Mouse (Mus musculus) forebrain, embryonic 14.5 days (tissue): ENCODE data around the gene Tubb2b. TPM values are rescaled to one million over a fixed set of nuclear protein-coding genes. Genes with fewer than 3 reads are reported as not detected.
A peak's percentile ranks its signal among the peaks of the same experiment; 100 is the strongest.

Source experiments
- ATAC-seq: fragments of 200-750 bp; cut with Nextera tagmentation; 2 replicates; pipeline ENCODE4 v1.8.0; 2017; ENCODE audit warnings: mild to moderate bottlenecking, moderate library complexity
- DNase-seq: peaks from one replicate; pipeline ENCODE4 v3.0.0-alpha.2; 2015; ENCODE audit warnings: low spot score
- H3K27ac ChIP-seq: fragments of 300-500 bp; sonication (generic); 2 replicates; pipeline ENCODE4 v1.5.1; 2014; ENCODE audit warnings: low read depth, mild to moderate bottlenecking, control low read depth, low read length, moderate library complexity
- H3K27me3 ChIP-seq: fragments of 300-500 bp; sonication (generic); replicated peaks from 2 replicates; pipeline ENCODE4 v1.6.1; 2014; ENCODE audit warnings: low read length, control low read depth, mixed read lengths; ENCODE audit not compliant: control insufficient read depth, insufficient read depth
- H3K36me3 ChIP-seq: fragments of 300-500 bp; sonication (generic); 2 replicates; pipeline ENCODE4 v1.6.1; 2014; ENCODE audit warnings: low read length, control low read depth; ENCODE audit not compliant: control insufficient read depth, insufficient read depth
- H3K4me1 ChIP-seq: fragments of 300-500 bp; sonication (generic); 2 replicates; pipeline ENCODE4 v1.6.1; 2014; ENCODE audit warnings: antibody characterized with exemption, low read length, control low read depth; ENCODE audit not compliant: control insufficient read depth, insufficient read depth
- H3K4me2 ChIP-seq: fragments of 300-500 bp; sonication (generic); 2 replicates; pipeline ENCODE4 v1.6.1; 2014; ENCODE audit warnings: mild to moderate bottlenecking, control low read depth, low read length
- H3K4me3 ChIP-seq: fragments of 300-500 bp; sonication (generic); 2 replicates; pipeline ENCODE4 v1.5.1; 2014; ENCODE audit warnings: low read depth, low read length, control low read depth
- H3K9ac ChIP-seq: fragments of 300-500 bp; sonication (generic); 2 replicates; pipeline ENCODE4 v1.6.1; 2014; ENCODE audit warnings: mild to moderate bottlenecking, low read length, control low read depth, moderate library complexity
- H3K9me3 ChIP-seq: fragments of 300-500 bp; sonication (generic); replicated peaks from 2 replicates; pipeline ENCODE4 v1.6.1; 2016; ENCODE audit warnings: low read length, control low read depth, mixed read lengths; ENCODE audit not compliant: control insufficient read depth
- WGBS: fragments of 180-500 bp; shearing (Covaris S2); extraction: QIAGEN DNeasy Blood & Tissue Kit; methylation state at CpG from one replicate; pipeline ENCODE4 v1.1.7; 2014; 5-methylcytosine and 5-hydroxymethylcytosine counted together
- polyA plus RNA-seq: library from polyadenylated mRNA; unstranded; fragments of >200 nt; fragmentation: Nextera tagmentation; extraction: Ambion mirVana; gene quantifications from 2 replicates; pipeline ENCODE4 v1.2.1, GENCODE M21; 2014

The Tubb2b gene
- polyA plus RNA-seq, 1 experiment from 2014 or later: 797 TPM

GRCm38 (mm10) chr13:34154931-34155272, 24.6 kb upstream of the Tubb2b start:
- Histone ChIP-seq H3K4me2 (peak overlapping the region; percentile 39), H3K9me3 (no peaks in the 10 kb centered on the region), H3K9ac (peak overlapping the region; percentile 43; the same call in 1 of the 2 replicates), H3K27ac (peak overlapping the region; percentile 83), H3K27me3 (no peaks in the 10 kb centered on the region), H3K4me1 (peaks cover 29% of the 10 kb centered on the region), H3K4me3 (peak overlapping the region; percentile 12; the same call in 1 of the 2 replicates), H3K36me3 (no peaks in the 10 kb centered on the region)
- DNase-seq (peak; percentile 82), ATAC-seq (no peak)
- 30% methylated on average over 3 of the region's 3 CpGs for WGBS

- peak; percentile 51 for ATAC-seq
- peak overlapping the region; percentile 83 for H3K27ac ChIP-seq
- no peaks in the 10 kb centered on the region for H3K36me3 ChIP-seq
- DNase-seq: peak; percentile 90
- peaks cover 34% of the 10 kb centered on the region for H3K4me1 ChIP-seq
- no peaks in the 10 kb centered on the region for H3K27me3 ChIP-seq
- peak overlapping the region; percentile 39 for H3K4me2 ChIP-seq
- H3K9me3 ChIP-seq: no peaks in the 10 kb centered on the region
- H3K4me3 ChIP-seq: peak overlapping the region; percentile 12; the same call in 1 of the 2 replicates
- peak overlapping the region; percentile 43 for H3K9ac ChIP-seq
- WGBS: 33% methylated on average over 13 of the region's 13 CpGs
Measured at GRCm38 (mm10) chr13:34154217-34154930, 24.1 kb upstream of the Tubb2b start.

DNA sequence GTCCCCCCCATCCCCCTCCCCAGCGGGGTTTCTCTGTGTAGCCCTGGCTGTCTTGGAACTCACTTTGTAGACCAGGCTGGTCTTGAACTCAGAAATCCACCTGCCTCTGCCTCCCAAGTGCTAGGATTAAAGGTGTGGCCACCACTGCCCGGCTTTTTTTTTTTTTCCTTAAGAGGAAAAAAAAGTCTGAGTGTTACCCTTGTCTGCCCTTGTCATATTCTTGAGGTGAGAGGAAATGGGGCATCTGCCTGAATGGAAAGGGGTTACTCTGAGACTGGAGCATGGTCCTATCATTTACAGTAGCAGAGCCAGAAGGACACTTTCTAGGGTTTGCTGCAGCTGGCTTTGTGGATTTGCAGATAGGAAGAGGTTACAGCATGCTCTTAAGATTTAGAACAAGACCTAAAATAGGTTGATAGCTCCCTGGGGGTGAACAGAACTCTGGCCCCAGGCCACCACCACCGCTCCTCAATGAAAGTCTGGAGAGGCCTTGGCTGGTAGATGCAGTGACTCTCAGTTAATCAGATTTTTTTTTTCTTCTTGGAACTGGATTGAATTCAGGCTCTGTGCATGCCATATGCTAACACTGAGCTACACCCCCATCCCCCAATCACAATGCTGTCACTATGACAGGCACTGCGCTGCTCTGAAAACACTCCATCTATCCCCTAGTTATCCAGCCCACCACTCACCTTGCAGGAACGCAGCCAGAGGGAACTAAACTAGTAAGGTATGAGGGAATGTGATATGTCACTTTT, 23.2 kb upstream of the Tubb2b start:
- peak overlapping the region; percentile 39; the same call in 1 of the 2 replicates for H3K4me2 ChIP-seq
- DNase-seq: peak; percentile 87
- no peaks in the 10 kb centered on the region for H3K36me3 ChIP-seq
- H3K9me3 ChIP-seq: no peaks in the 10 kb centered on the region
- H3K27ac ChIP-seq: peak overlapping the region; percentile 83
- H3K4me3 ChIP-seq: no peak overlapping the region
- H3K27me3 ChIP-seq: no peaks in the 10 kb centered on the region
- WGBS: 67% methylated on average over 4 of the region's 5 CpGs
- peaks cover 36% of the 10 kb centered on the region for H3K4me1 ChIP-seq
- ATAC-seq: peak; percentile 46; the same call in 1 of the 2 replicates
- no peak overlapping the region for H3K9ac ChIP-seq

- Histone ChIP-seq H3K9me3 (no peaks in the 10 kb centered on the region), H3K27ac (0 out of 2 replicates have a peak overlapping the region, but pooled peaks have one; percentile 24), H3K4me3 (no peak overlapping the region), H3K4me1 (peaks cover 43% of the 10 kb centered on the region), H3K27me3 (no peaks in the 10 kb centered on the region), H3K4me2 (no peak overlapping the region), H3K36me3 (no peaks in the 10 kb centered on the region), H3K9ac (no peak overlapping the region)
- no peak for ATAC-seq
- 74% methylated on average over 7 of the region's 7 CpGs for WGBS
- DNase-seq: no peak
Measured at GRCm38 (mm10) chr13:34152695-34153094, 22.4 kb upstream of the Tubb2b start.

- ATAC-seq (no peak), DNase-seq (no peak)
- WGBS: 95% methylated on average over 1 of the region's 1 CpGs
- peaks cover 43% of the 10 kb centered on the region for H3K4me1 ChIP-seq
- 0 out of 2 replicates have a peak overlapping the region, but pooled peaks have one; percentile 27 for H3K27ac ChIP-seq
- no peaks in the 10 kb centered on the region for H3K27me3 ChIP-seq
- H3K9ac ChIP-seq: no peak overlapping the region
- no peak overlapping the region for H3K4me2 ChIP-seq
- no peaks in the 10 kb centered on the region for H3K9me3 ChIP-seq
- no peak overlapping the region for H3K4me3 ChIP-seq
- H3K36me3 ChIP-seq: no peaks in the 10 kb centered on the region
Measured at GRCm38 (mm10) chr13:34151425-34151824, 21.2 kb upstream of the Tubb2b start.

DNA sequence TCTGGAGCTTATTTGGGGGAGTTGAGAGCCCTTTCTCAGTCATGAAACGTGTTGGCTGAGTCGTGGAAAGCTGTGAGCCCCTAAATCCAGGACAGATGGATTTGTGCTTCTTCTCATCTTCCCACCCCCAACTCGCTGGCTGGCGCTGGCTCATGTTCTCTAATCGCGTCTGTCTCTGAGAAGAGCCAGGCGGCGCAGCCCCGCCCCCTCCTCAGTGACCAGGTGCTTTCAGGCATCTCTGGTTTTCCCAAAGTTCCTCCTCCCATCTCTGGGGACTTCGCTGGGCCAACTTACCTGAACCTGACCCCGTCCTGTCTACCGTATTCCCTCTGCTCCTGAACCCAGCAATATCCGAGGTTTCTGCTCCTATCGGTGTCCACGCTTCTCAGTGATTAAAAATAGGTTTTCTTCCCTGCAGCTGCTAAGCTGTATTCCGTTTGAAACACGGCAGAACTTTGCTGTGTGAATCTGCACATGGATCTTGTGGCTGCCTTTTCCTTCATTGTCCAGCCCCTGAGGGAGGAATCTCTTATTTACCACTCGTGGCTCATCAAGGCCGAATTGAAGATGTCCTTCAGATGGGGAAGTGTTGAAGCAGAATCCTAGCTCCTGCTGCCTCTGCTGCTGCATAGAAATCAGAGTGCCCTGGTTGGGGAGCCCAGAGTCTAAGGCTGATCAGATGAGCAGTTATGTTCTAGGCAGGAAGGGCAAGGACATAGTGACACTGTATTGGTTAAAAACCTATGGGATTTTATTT, 20.2 kb upstream of the Tubb2b start:
- ATAC-seq (no peak), DNase-seq (peak; percentile 85)
- Histone ChIP-seq H3K27me3 (no peaks in the 10 kb centered on the region), H3K9ac (peak overlapping the region; percentile 66), H3K9me3 (no peaks in the 10 kb centered on the region), H3K27ac (peak overlapping the region; percentile 99), H3K36me3 (no peaks in the 10 kb centered on the region), H3K4me1 (peaks cover 43% of the 10 kb centered on the region), H3K4me2 (peak overlapping the region; percentile 61), H3K4me3 (peak overlapping the region; percentile 30)
- 6% methylated on average over 19 of the region's 19 CpGs for WGBS

DNA sequence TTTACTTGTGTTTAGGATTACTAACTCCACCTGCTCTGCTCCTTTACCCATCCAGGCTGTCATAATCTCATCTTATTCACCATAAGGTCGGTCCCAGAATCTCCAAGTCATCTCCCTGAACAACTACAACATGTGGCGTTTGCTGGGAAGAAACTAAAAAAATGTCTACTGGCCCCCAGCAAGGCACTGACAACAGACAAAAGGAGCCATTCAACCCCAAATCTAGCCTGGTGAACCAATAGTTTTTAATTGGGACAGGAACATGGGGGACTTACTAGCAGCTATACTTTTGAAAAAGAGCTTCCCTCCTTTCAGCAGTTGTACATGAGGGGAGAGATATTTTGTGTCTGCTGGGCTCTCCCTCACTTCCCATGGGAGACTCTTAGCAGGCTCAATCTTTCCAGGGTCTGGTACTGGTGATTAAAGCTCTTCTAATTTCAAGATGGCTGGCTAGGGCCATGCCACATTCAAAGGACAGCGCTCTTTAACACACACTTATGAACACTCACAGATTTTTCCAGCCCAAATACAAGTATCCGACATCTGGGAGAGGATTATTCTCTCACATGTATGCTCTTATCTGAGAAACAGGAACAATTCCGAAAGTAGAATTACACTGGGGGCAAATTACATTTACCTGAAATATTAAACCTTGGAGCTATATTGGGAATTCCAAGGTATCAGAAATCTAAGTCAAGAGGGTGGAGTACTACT, 19.4 kb upstream of the Tubb2b start:
- Histone ChIP-seq H3K4me1 (peaks cover 43% of the 10 kb centered on the region), H3K4me2 (peak overlapping the region; percentile 61), H3K27ac (peak overlapping the region; percentile 99), H3K4me3 (peak overlapping the region; percentile 30), H3K27me3 (no peaks in the 10 kb centered on the region), H3K36me3 (no peaks in the 10 kb centered on the region), H3K9ac (peak overlapping the region; percentile 66), H3K9me3 (no peaks in the 10 kb centered on the region)
- no peak for DNase-seq
- WGBS: 43% methylated on average over 5 of the region's 5 CpGs
- ATAC-seq: no peak

- Histone ChIP-seq H3K4me3 (peak overlapping the region; percentile 30), H3K4me1 (peaks cover 36% of the 10 kb centered on the region), H3K4me2 (peak overlapping the region; percentile 61), H3K27ac (peak overlapping the region; percentile 99), H3K9ac (peak overlapping the region; percentile 66), H3K27me3 (no peaks in the 10 kb centered on the region), H3K9me3 (no peaks in the 10 kb centered on the region), H3K36me3 (no peaks in the 10 kb centered on the region)
- ATAC-seq (peak; percentile 85), DNase-seq (peak; percentile 94)
- under 1% methylated on average over 23 of the region's 23 CpGs for WGBS
Measured at GRCm38 (mm10) chr13:34148767-34149392, 18.6 kb upstream of the Tubb2b start.
